Mouse (Mus musculus): ENCODE measurements around the gene Nhlrc2.

GRCm38 (mm10) chr19:56549033-56549680 lies 1.1 kb downstream of the Nhlrc2 start:
- TF ChIP-seq GATA1 (IDR thresholded peaks at IDR 0.05; ENCODE audit: low read depth, low read length) = no peak
- TF ChIP-seq EP300 (IDR thresholded peaks at IDR 0.05; ENCODE audit: low read depth in 1 of 2, low read length in 2 of 2) = peak; percentile 24 to 27; a peak in 1 of 4 replicates
- no peak for TF ChIP-seq TAL1 (IDR thresholded peaks at IDR 0.05; ENCODE audit: low read length)
